ENCODE assay signal across 19 mouse cellular contexts in the genomic region with DNA sequence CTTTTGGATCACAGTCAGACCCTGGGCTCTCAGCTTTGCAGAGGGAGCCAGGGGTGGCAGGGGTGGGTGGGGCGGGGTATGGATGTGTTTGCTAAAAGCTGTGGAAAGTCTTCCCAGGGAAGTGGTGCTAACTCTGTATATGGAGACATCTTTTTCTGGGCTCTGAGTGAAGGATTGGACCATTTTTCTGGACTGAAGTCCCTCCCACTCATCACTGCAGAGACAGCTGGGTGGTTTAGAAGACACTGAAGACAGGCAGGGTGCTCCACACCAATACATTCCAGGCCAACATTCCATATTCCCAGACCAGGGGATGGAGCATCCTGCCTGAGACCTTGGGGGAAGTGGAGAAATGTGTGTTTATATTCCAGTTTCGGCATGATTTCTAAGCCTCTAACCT.
DNase-seq lines count a peak whose midpoint lies in the region; ATAC-seq and TF ChIP-seq lines count a peak whose summit lies in the region.
"Had no signal": no experiment of that assay in that cellular context is flagged by ENCODE, and none has a peak within 500 bp of the region (broad histone marks: within the 10 kb centered on the region; RNA-seq: fewer than 3 reads in every experiment).

No protein-coding gene starts in this region.

- H3K4me3 ChIP-seq in layer of hippocampus, adult 2 months: no peak overlapping the region
- no peak overlapping the region for H3K4me3 ChIP-seq in midbrain, embryonic 15.5 days
- no peak overlapping the region for H3K4me3 ChIP-seq in midbrain, embryonic 10.5 days
- no peak overlapping the region for H3K4me3 ChIP-seq in midbrain, postnatal 0 days (ENCODE audit: low read depth, low read length)
- H3K4me3 ChIP-seq in midbrain, embryonic 14.5 days (replicated peaks; ENCODE audit: low read depth, low read length): no peak overlapping the region
- H3K4me3 ChIP-seq in kidney, embryonic 16.5 days (ENCODE audit: low read length): no peak overlapping the region
- H3K4me3 ChIP-seq: embryonic facial prominence, embryonic 10.5 days; embryonic facial prominence, embryonic 12.5 days; forebrain, embryonic 13.5 days; forebrain, embryonic 15.5 days had no signal

- H3K27ac ChIP-seq in layer of hippocampus, adult 2 months: peak overlapping the region; percentile 28; the same call in 1 of the 2 replicates
- H3K27ac ChIP-seq in midbrain, embryonic 15.5 days: 0 out of 2 replicates have a peak overlapping the region, but pooled peaks have one; percentile 27
- no peak overlapping the region for H3K27ac ChIP-seq in midbrain, embryonic 10.5 days (replicated peaks)
- H3K27ac ChIP-seq in midbrain, postnatal 0 days (ENCODE audit: low read depth, low read length): peak overlapping the region; percentile 59
- H3K27ac ChIP-seq in midbrain, embryonic 14.5 days (replicated peaks; ENCODE audit: low read depth, low read length): no peak overlapping the region
- H3K27ac ChIP-seq in kidney, embryonic 16.5 days (ENCODE audit: low read length): no peak overlapping the region
- H3K27ac ChIP-seq: embryonic facial prominence, embryonic 10.5 days; embryonic facial prominence, embryonic 12.5 days; forebrain, embryonic 13.5 days; forebrain, embryonic 15.5 days had no signal

- H3K9ac ChIP-seq in midbrain, embryonic 15.5 days: no peak overlapping the region
- no peak overlapping the region for H3K9ac ChIP-seq in midbrain, postnatal 0 days (replicated peaks; ENCODE audit: low read length, poor library complexity, severe bottlenecking)
- no peak overlapping the region for H3K9ac ChIP-seq in midbrain, embryonic 14.5 days (replicated peaks; ENCODE audit: low read length)
- no peak overlapping the region for H3K9ac ChIP-seq in kidney, embryonic 16.5 days (replicated peaks; ENCODE audit: low read length)
- H3K9ac ChIP-seq: embryonic facial prominence, embryonic 12.5 days; forebrain, embryonic 13.5 days; forebrain, embryonic 15.5 days had no signal

- H3K4me2 ChIP-seq in midbrain, embryonic 15.5 days: no peak overlapping the region
- H3K4me2 ChIP-seq in midbrain, postnatal 0 days (ENCODE audit: low read depth, low read length, poor library complexity, severe bottlenecking): no peak overlapping the region
- H3K4me2 ChIP-seq in midbrain, embryonic 14.5 days (ENCODE audit: low read length): no peak overlapping the region
- no peak overlapping the region for H3K4me2 ChIP-seq in kidney, embryonic 16.5 days (replicated peaks; ENCODE audit: low read depth, low read length)
- H3K4me2 ChIP-seq: embryonic facial prominence, embryonic 12.5 days; forebrain, embryonic 13.5 days; forebrain, embryonic 15.5 days had no signal

- H3K9me3 ChIP-seq in midbrain, embryonic 15.5 days: no peaks in the 10 kb centered on the region
- no peaks in the 10 kb centered on the region for H3K9me3 ChIP-seq in midbrain, embryonic 10.5 days (replicated peaks)
- no peaks in the 10 kb centered on the region for H3K9me3 ChIP-seq in midbrain, postnatal 0 days (ENCODE audit: low read length)
- no peaks in the 10 kb centered on the region for H3K9me3 ChIP-seq in midbrain, embryonic 14.5 days (ENCODE audit: control insufficient read depth, low read length)
- H3K9me3 ChIP-seq in kidney, embryonic 16.5 days (ENCODE audit: low read length): no peaks in the 10 kb centered on the region
- H3K9me3 ChIP-seq: embryonic facial prominence, embryonic 10.5 days; embryonic facial prominence, embryonic 12.5 days; forebrain, embryonic 13.5 days; forebrain, embryonic 15.5 days had no signal

- WGBS in midbrain, embryonic 15.5 days: 89% methylated on average over 2 of the region's 2 CpGs
- WGBS in midbrain, embryonic 10.5 days: 91% methylated on average over 2 of the region's 2 CpGs
- 72% methylated on average over 2 of the region's 2 CpGs for WGBS in midbrain, postnatal 0 days
- 86% methylated on average over 2 of the region's 2 CpGs for WGBS in midbrain, embryonic 14.5 days
- 83% methylated on average over 2 of the region's 2 CpGs for WGBS in kidney, embryonic 16.5 days

- peaks cover 12% of the 10 kb centered on the region for H3K4me1 ChIP-seq in midbrain, embryonic 15.5 days
- peaks cover 24% of the 10 kb centered on the region for H3K4me1 ChIP-seq in midbrain, embryonic 10.5 days
- peaks cover 9% of the 10 kb centered on the region; the same call in 1 of the 2 replicates for H3K4me1 ChIP-seq in midbrain, postnatal 0 days (ENCODE audit: insufficient read depth, low read length)
- no peaks in the 10 kb centered on the region for H3K4me1 ChIP-seq in midbrain, embryonic 14.5 days (ENCODE audit: control insufficient read depth, insufficient read depth, low read length)
- H3K4me1 ChIP-seq in kidney, embryonic 16.5 days (ENCODE audit: insufficient read depth, low read length): no peaks in the 10 kb centered on the region; the same call in 1 of the 2 replicates
- H3K4me1 ChIP-seq: embryonic facial prominence, embryonic 12.5 days had no signal

- H3K36me3 ChIP-seq in midbrain, embryonic 15.5 days (replicated peaks): no peaks in the 10 kb centered on the region
- no peaks in the 10 kb centered on the region for H3K36me3 ChIP-seq in midbrain, embryonic 10.5 days
- no peaks in the 10 kb centered on the region for H3K36me3 ChIP-seq in midbrain, postnatal 0 days (ENCODE audit: insufficient read depth, low read length)
- no peaks in the 10 kb centered on the region for H3K36me3 ChIP-seq in midbrain, embryonic 14.5 days (ENCODE audit: control insufficient read depth, insufficient read depth, low read length)
- no peaks in the 10 kb centered on the region for H3K36me3 ChIP-seq in kidney, embryonic 16.5 days (ENCODE audit: insufficient read depth, low read length)
- H3K36me3 ChIP-seq: embryonic facial prominence, embryonic 10.5 days; embryonic facial prominence, embryonic 12.5 days; forebrain, embryonic 15.5 days had no signal

- no peak for DNase-seq in layer of hippocampus, adult 2 months (ENCODE audit: low spot score in 2 of 2)
- DNase-seq in layer of hippocampus, postnatal 25 days (ENCODE audit: extremely low spot score in 1 of 2, low spot score in 1 of 2): no peak
- no peak for DNase-seq in midbrain, embryonic 10.5 days (ENCODE audit: low spot score)
- DNase-seq in midbrain, postnatal 0 days (ENCODE audit: low spot score): no peak
- no peak for DNase-seq in midbrain, embryonic 14.5 days
- DNase-seq in yolk sac, embryonic 10.5 days (ENCODE audit: low spot score): peak; percentile 32
- DNase-seq: adrenal gland, adult 2 months; adrenal gland, postnatal 10 days; adrenal gland, postnatal 25 days; cerebellum, adult 11-12 months; cerebellum, adult 2 months; cerebellum, adult 9-10 months; cerebellum, postnatal 10 days had no signal

- H3K27me3 ChIP-seq in midbrain, embryonic 15.5 days (replicated peaks): no peaks in the 10 kb centered on the region
- H3K27me3 ChIP-seq in midbrain, embryonic 10.5 days (ENCODE audit: low read depth, poor library complexity, severe bottlenecking): no peaks in the 10 kb centered on the region
- H3K27me3 ChIP-seq in midbrain, postnatal 0 days (ENCODE audit: insufficient read depth, low read length): no peaks in the 10 kb centered on the region
- H3K27me3 ChIP-seq in midbrain, embryonic 14.5 days (ENCODE audit: control insufficient read depth, insufficient read depth, low read length): no peaks in the 10 kb centered on the region
- H3K27me3 ChIP-seq in kidney, embryonic 16.5 days (ENCODE audit: insufficient read depth, low read length): no peaks in the 10 kb centered on the region
- H3K27me3 ChIP-seq: embryonic facial prominence, embryonic 12.5 days had no signal

- TF ChIP-seq CTCF in layer of hippocampus, adult 2 months (conservative IDR thresholded peaks at IDR 0.05): no peak
- no peak for TF ChIP-seq CTCF in midbrain, postnatal 0 days (IDR thresholded peaks at IDR 0.05)

- no peak for ATAC-seq in midbrain, embryonic 15.5 days (replicated peaks)
- ATAC-seq in midbrain, postnatal 0 days (ENCODE audit: low FRiP score): no peak
- ATAC-seq in midbrain, embryonic 14.5 days (ENCODE audit: low FRiP score, low TSS enrichment): no peak
- no peak for ATAC-seq in kidney, embryonic 16.5 days (ENCODE audit: low FRiP score, low TSS enrichment)
- ATAC-seq: forebrain, embryonic 13.5 days; forebrain, embryonic 15.5 days had no signal

Comparison
In these comparisons a context has a peak if more than half of its experiments do, and no peak if none do; other contexts are left out.
1. H3K27ac ChIP-seq: peak in layer of hippocampus, adult 2 months (single experiment), midbrain, embryonic 15.5 days (single experiment) and midbrain, postnatal 0 days (single experiment); none in midbrain, embryonic 10.5 days (single experiment), midbrain, embryonic 14.5 days (single experiment) and kidney, embryonic 16.5 days (single experiment).